ENCODE assay signal across 8 mouse cellular contexts in the genomic region with DNA sequence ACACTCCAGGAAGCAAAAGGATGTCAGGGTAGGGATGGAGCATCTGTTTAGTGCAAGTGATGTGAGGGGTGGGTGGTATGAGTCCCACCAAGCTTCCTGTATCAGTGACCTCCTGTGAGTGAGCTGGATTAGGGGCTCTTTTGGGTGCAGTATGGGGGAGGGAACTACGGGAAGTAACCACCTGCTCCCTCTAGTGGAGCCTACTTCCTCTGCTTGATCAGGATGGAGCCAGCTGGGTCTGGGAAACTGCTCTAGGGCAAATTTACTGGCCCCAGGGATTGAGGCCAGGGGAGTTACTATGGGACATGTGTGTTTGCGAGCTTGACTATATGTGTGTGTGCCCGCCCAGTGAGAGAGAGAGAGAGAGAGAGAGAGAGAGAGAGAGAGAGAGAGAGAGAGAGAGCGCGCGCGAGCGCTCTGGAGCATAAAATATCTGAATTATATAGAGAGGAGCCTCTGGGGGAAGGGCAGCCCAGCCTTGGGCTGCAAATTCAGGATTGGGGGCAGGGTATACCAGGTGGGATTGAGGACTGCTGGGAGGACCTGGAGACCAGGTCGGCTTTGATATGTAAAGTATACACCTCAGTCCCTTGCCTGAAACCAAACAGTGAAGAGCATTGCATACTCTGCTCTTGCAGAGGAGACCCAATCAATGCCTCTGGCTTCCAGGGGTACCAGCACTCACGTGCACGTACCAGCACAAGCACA. TPM values are rescaled to one million over a fixed set of nuclear protein-coding genes. Genes with fewer than 3 reads are reported as not detected.
A peak's percentile ranks its signal among the peaks of the same experiment; 100 is the strongest.
DNase-seq lines count a peak whose midpoint lies in the region; ATAC-seq and TF ChIP-seq lines count a peak whose summit lies in the region.

No protein-coding gene starts in this region.

- 36% methylated on average over 11 of the region's 11 CpGs for WGBS in liver, adult 2 months
- 8% methylated on average over 11 of the region's 11 CpGs for WGBS in embryonic facial prominence, embryonic 12.5 days
- 32% methylated on average over 11 of the region's 11 CpGs for WGBS in kidney, embryonic 15.5 days
- 23% methylated on average over 11 of the region's 11 CpGs for WGBS in midbrain, embryonic 13.5 days

- no peak for TF ChIP-seq POLR2A in liver, adult 2 months (IDR thresholded peaks at IDR 0.05; ENCODE audit: extremely low read depth, insufficient read depth, low read length)

- no peak overlapping the region for H3K27ac ChIP-seq in liver, adult 2 months (replicated peaks; ENCODE audit: insufficient read depth, low read depth, low read length)
- no peak overlapping the region for H3K27ac ChIP-seq in embryonic facial prominence, embryonic 12.5 days
- H3K27ac ChIP-seq in kidney, embryonic 15.5 days, result no peak overlapping the region
- H3K27ac ChIP-seq in midbrain, embryonic 13.5 days, result no peak overlapping the region

- DNase-seq in liver, adult 2 months (ENCODE audit: extremely low read depth, low read depth, low spot score), result no peak
- DNase-seq in liver (no peak), MN1 (ENCODE audit: low spot score) (no peak)
- no peak for DNase-seq in adrenal gland, adult 2 months
- no peak for DNase-seq in frontal cortex, adult 2 months (ENCODE audit: extremely low spot score in 1 of 2, low spot score in 1 of 2)

- no peaks in the 10 kb centered on the region for H3K36me3 ChIP-seq in liver, adult 2 months (ENCODE audit: control insufficient read depth, insufficient read depth, low read length)
- H3K36me3 ChIP-seq in embryonic facial prominence, embryonic 12.5 days, result no peaks in the 10 kb centered on the region
- no peaks in the 10 kb centered on the region for H3K36me3 ChIP-seq in kidney, embryonic 15.5 days
- H3K36me3 ChIP-seq in midbrain, embryonic 13.5 days, result no peaks in the 10 kb centered on the region

- peak; percentile 25; the same call in 1 of the 2 replicates for TF ChIP-seq CTCF in liver, adult 2 months (IDR thresholded peaks at IDR 0.05; ENCODE audit: low read depth, low read length)

- no peak overlapping the region for H3K4me3 ChIP-seq in liver, adult 2 months (ENCODE audit: insufficient read depth, low read depth, low read length)
- H3K4me3 ChIP-seq in embryonic facial prominence, embryonic 12.5 days, result no peak overlapping the region
- no peak overlapping the region for H3K4me3 ChIP-seq in kidney, embryonic 15.5 days (replicated peaks)
- H3K4me3 ChIP-seq in midbrain, embryonic 13.5 days (replicated peaks), result no peak overlapping the region

- H3K9ac ChIP-seq in liver, adult 2 months (ENCODE audit: low read depth, low read length), result no peak overlapping the region
- no peak overlapping the region for H3K9ac ChIP-seq in embryonic facial prominence, embryonic 12.5 days
- H3K9ac ChIP-seq in kidney, embryonic 15.5 days, result no peak overlapping the region; the same call in 1 of the 2 replicates
- no peak overlapping the region for H3K9ac ChIP-seq in midbrain, embryonic 13.5 days (replicated peaks)

- no peaks in the 10 kb centered on the region for H3K79me2 ChIP-seq in liver, adult 2 months (ENCODE audit: control insufficient read depth, insufficient read depth, low read length)

- ATAC-seq in embryonic facial prominence, embryonic 12.5 days (ENCODE audit: insufficient number of reproducible peaks, insufficient read depth, low FRiP score, low TSS enrichment), result no peak
- 0 out of 2 replicates have a peak, but pooled peaks have one; percentile 30 for ATAC-seq in kidney, embryonic 15.5 days (replicated peaks; ENCODE audit: low FRiP score)
- ATAC-seq in midbrain, embryonic 13.5 days, result peak; percentile 50

- H3K9me3 ChIP-seq in embryonic facial prominence, embryonic 12.5 days, result peaks cover 4% of the 10 kb centered on the region; the same call in 1 of the 2 replicates
- H3K9me3 ChIP-seq in kidney, embryonic 15.5 days (replicated peaks), result no peaks in the 10 kb centered on the region
- H3K9me3 ChIP-seq in midbrain, embryonic 13.5 days, result peaks cover 3% of the 10 kb centered on the region; the same call in 1 of the 2 replicates

- peak overlapping the region; percentile 27; the same call in 1 of the 2 replicates for H3K4me2 ChIP-seq in embryonic facial prominence, embryonic 12.5 days (replicated peaks)
- peak overlapping the region; percentile 52 for H3K4me2 ChIP-seq in kidney, embryonic 15.5 days
- H3K4me2 ChIP-seq in midbrain, embryonic 13.5 days (replicated peaks), result no peak overlapping the region

- H3K27me3 ChIP-seq in liver, adult 2 months (ENCODE audit: control insufficient read depth, insufficient read depth, low read length), result no peaks in the 10 kb centered on the region
- H3K27me3 ChIP-seq in embryonic facial prominence, embryonic 12.5 days, result peaks cover 6% of the 10 kb centered on the region; the same call in 1 of the 2 replicates
- H3K27me3 ChIP-seq in kidney, embryonic 15.5 days, result peaks cover 5% of the 10 kb centered on the region; the same call in 1 of the 2 replicates
- no peaks in the 10 kb centered on the region for H3K27me3 ChIP-seq in midbrain, embryonic 13.5 days

- H3K4me1 ChIP-seq in liver, adult 2 months (ENCODE audit: control insufficient read depth, insufficient read depth, low read length), result no peaks in the 10 kb centered on the region
- peaks cover 14% of the 10 kb centered on the region for H3K4me1 ChIP-seq in embryonic facial prominence, embryonic 12.5 days
- H3K4me1 ChIP-seq in kidney, embryonic 15.5 days, result peaks cover 17% of the 10 kb centered on the region
- peaks cover 20% of the 10 kb centered on the region for H3K4me1 ChIP-seq in midbrain, embryonic 13.5 days (replicated peaks)

RNA-seq across cellular contexts. Expression of gene Psmd12, which starts 30.5 kb away (rescaled TPM):
- 53.5 and 54.7 TPM in 2 replicates for total RNA-seq in liver, adult 2 months (2014; rRNA removed)
- polyA plus RNA-seq in liver, adult 2 months (2012; rRNA removed), result 14.5 and 15.9 TPM in 2 replicates
- 170 and 181 TPM in 2 replicates for polyA plus RNA-seq in embryonic facial prominence, embryonic 12.5 days (2016; fragmentation: Nextera tagmentation; extraction: Ambion mirVana)
- 178 and 184 TPM in 2 replicates for polyA plus RNA-seq in kidney, embryonic 15.5 days (2015; fragmentation: Nextera tagmentation; extraction: Ambion mirVana)
- 175 and 178 TPM in 2 replicates for polyA plus RNA-seq in midbrain, embryonic 13.5 days (2015; fragmentation: Nextera tagmentation; extraction: Ambion mirVana)
- 100 to 1,000 TPM in 1 of 2 experiments, 10 to 100 TPM in 1; 90.8 to 102 TPM for total RNA-seq in adrenal gland, adult 2 months (2021)
- 3.0 and 4.2 TPM in 2 replicates for polyA plus RNA-seq in adrenal gland, adult 2 months (2012; rRNA removed)
- 58.4 and 61.0 TPM in 2 replicates for polyA plus RNA-seq in frontal cortex, adult 2 months (2012; rRNA removed)

RNA-seq across cellular contexts. Expression of gene Helz, which starts 37.9 kb away (rescaled TPM):
- 6.4 and 7.8 TPM in 2 replicates for total RNA-seq in liver, adult 2 months (2014; rRNA removed)
- polyA plus RNA-seq in liver, adult 2 months (2012; rRNA removed), result 5.3 and 6.5 TPM in 2 replicates
- polyA plus RNA-seq in embryonic facial prominence, embryonic 12.5 days (2016; fragmentation: Nextera tagmentation; extraction: Ambion mirVana), result 19.7 and 20.5 TPM in 2 replicates
- polyA plus RNA-seq in kidney, embryonic 15.5 days (2015; fragmentation: Nextera tagmentation; extraction: Ambion mirVana), result 22.5 and 22.9 TPM in 2 replicates
- 17.7 and 18.4 TPM in 2 replicates for polyA plus RNA-seq in midbrain, embryonic 13.5 days (2015; fragmentation: Nextera tagmentation; extraction: Ambion mirVana)
- 10 to 100 TPM; 20.3 to 30.5 TPM for total RNA-seq in adrenal gland, adult 2 months (2021)
- polyA plus RNA-seq in adrenal gland, adult 2 months (2012; rRNA removed), result 18.4 and 23.3 TPM in 2 replicates
- polyA plus RNA-seq in frontal cortex, adult 2 months (2012; rRNA removed), result 16.3 and 16.6 TPM in 2 replicates

RNA-seq across cellular contexts. Expression of gene Pitpnc1, which starts 39.3 kb away (rescaled TPM):
- 9.4 and 10.5 TPM in 2 replicates for total RNA-seq in liver, adult 2 months (2014; rRNA removed)
- 3.5 and 4.1 TPM in 2 replicates for polyA plus RNA-seq in liver, adult 2 months (2012; rRNA removed)
- 36.3 and 41.6 TPM in 2 replicates for polyA plus RNA-seq in embryonic facial prominence, embryonic 12.5 days (2016; fragmentation: Nextera tagmentation; extraction: Ambion mirVana)
- 21.3 and 21.5 TPM in 2 replicates for polyA plus RNA-seq in kidney, embryonic 15.5 days (2015; fragmentation: Nextera tagmentation; extraction: Ambion mirVana)
- polyA plus RNA-seq in midbrain, embryonic 13.5 days (2015; fragmentation: Nextera tagmentation; extraction: Ambion mirVana), result 35.0 and 36.7 TPM in 2 replicates
- 10 to 100 TPM; 11.1 to 17.5 TPM for total RNA-seq in adrenal gland, adult 2 months (2021)
- 1.8 and 2.8 TPM in 2 replicates for polyA plus RNA-seq in adrenal gland, adult 2 months (2012; rRNA removed)
- polyA plus RNA-seq in frontal cortex, adult 2 months (2012; rRNA removed), result 25.3 and 26.6 TPM in 2 replicates
